In the genomic region with DNA sequence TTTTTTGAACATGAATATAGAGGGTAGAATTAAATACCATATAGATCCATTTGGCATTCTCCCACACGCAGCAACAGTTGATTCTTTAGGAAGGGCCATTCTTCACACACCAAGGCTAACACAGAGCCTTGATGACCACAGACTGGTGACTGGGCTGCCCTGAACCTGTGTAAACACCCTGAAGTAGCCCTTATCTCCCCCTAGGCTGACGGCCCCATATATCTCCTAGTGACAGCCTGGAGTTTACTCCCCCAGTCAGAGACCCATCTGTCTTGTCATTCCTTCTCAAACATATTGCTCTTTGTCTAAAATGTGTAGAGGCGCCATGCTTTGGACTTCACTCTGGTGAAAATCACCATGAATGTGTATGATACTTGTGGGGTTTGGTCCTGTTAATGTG, we compare ENCODE assay signal across 22 mouse cellular contexts.
DNase-seq lines count a peak whose midpoint lies in the region; ATAC-seq and TF ChIP-seq lines count a peak whose summit lies in the region.
"Had no signal": no experiment of that assay in that cellular context is flagged by ENCODE, and none has a peak within 500 bp of the region (broad histone marks: within the 10 kb centered on the region; RNA-seq: fewer than 3 reads in every experiment).

No protein-coding gene starts in this region.

- 63% methylated on average over 3 of the region's 3 CpGs for WGBS in heart, adult 2 months
- WGBS in intestine, embryonic 15.5 days, result 43% methylated on average over 3 of the region's 3 CpGs
- 45% methylated on average over 3 of the region's 3 CpGs for WGBS in intestine, embryonic 16.5 days
- 51% methylated on average over 3 of the region's 3 CpGs for WGBS in kidney, postnatal 0 days
- WGBS in limb, embryonic 10.5 days, result 44% methylated on average over 3 of the region's 3 CpGs

- no peaks in the 10 kb centered on the region for H3K9me3 ChIP-seq in intestine, embryonic 15.5 days
- H3K9me3 ChIP-seq in intestine, embryonic 16.5 days (ENCODE audit: control insufficient read depth, low read length), result no peaks in the 10 kb centered on the region
- no peaks in the 10 kb centered on the region for H3K9me3 ChIP-seq in kidney, postnatal 0 days (replicated peaks; ENCODE audit: low read length)
- H3K9me3 ChIP-seq in limb, embryonic 10.5 days (replicated peaks), result no peaks in the 10 kb centered on the region
- H3K9me3 ChIP-seq: embryonic facial prominence, embryonic 12.5 days; forebrain, embryonic 15.5 days; hindbrain, embryonic 12.5 days had no signal

- no peaks in the 10 kb centered on the region for H3K79me2 ChIP-seq in heart, adult 2 months (replicated peaks; ENCODE audit: control insufficient read depth, insufficient read depth, low read length)

- no peaks in the 10 kb centered on the region for H3K36me3 ChIP-seq in heart, adult 2 months (ENCODE audit: control insufficient read depth, insufficient read depth, low read length)
- no peaks in the 10 kb centered on the region for H3K36me3 ChIP-seq in intestine, embryonic 15.5 days
- no peaks in the 10 kb centered on the region for H3K36me3 ChIP-seq in intestine, embryonic 16.5 days (ENCODE audit: control insufficient read depth, insufficient read depth, low read length)
- H3K36me3 ChIP-seq in kidney, postnatal 0 days (ENCODE audit: insufficient read depth, low read length), result no peaks in the 10 kb centered on the region
- no peaks in the 10 kb centered on the region for H3K36me3 ChIP-seq in limb, embryonic 10.5 days
- H3K36me3 ChIP-seq: embryonic facial prominence, embryonic 12.5 days; forebrain, embryonic 15.5 days; hindbrain, embryonic 12.5 days had no signal

- no peak overlapping the region for H3K4me2 ChIP-seq in intestine, embryonic 15.5 days (replicated peaks)
- no peak overlapping the region for H3K4me2 ChIP-seq in intestine, embryonic 16.5 days (ENCODE audit: low read depth, low read length)
- no peak overlapping the region for H3K4me2 ChIP-seq in kidney, postnatal 0 days (ENCODE audit: low read length)
- H3K4me2 ChIP-seq: embryonic facial prominence, embryonic 12.5 days; forebrain, embryonic 15.5 days; hindbrain, embryonic 12.5 days had no signal

- H3K27ac ChIP-seq in heart, adult 2 months, result no peak overlapping the region
- no peak overlapping the region for H3K27ac ChIP-seq in intestine, embryonic 15.5 days
- no peak overlapping the region for H3K27ac ChIP-seq in intestine, embryonic 16.5 days (ENCODE audit: low read length)
- no peak overlapping the region for H3K27ac ChIP-seq in kidney, postnatal 0 days
- H3K27ac ChIP-seq in limb, embryonic 10.5 days, result 0 out of 2 replicates have a peak overlapping the region, but pooled peaks have one; percentile 4
- H3K27ac ChIP-seq: embryonic facial prominence, embryonic 12.5 days; forebrain, embryonic 15.5 days; hindbrain, embryonic 12.5 days had no signal

- H3K9ac ChIP-seq in heart, adult 2 months (ENCODE audit: low read depth, low read length), result no peak overlapping the region
- H3K9ac ChIP-seq in intestine, embryonic 15.5 days, result no peak overlapping the region
- H3K9ac ChIP-seq in intestine, embryonic 16.5 days (ENCODE audit: low read depth, low read length), result no peak overlapping the region
- no peak overlapping the region for H3K9ac ChIP-seq in kidney, postnatal 0 days (ENCODE audit: low read depth, low read length)
- H3K9ac ChIP-seq: embryonic facial prominence, embryonic 12.5 days; forebrain, embryonic 15.5 days; hindbrain, embryonic 12.5 days had no signal

- TF ChIP-seq EP300 in heart, adult 2 months (IDR thresholded peaks at IDR 0.05; ENCODE audit: insufficient read depth, low read depth, low read length), result no peak

- ATAC-seq in intestine, embryonic 15.5 days, result peak; percentile 69; the same call in 1 of the 2 replicates
- ATAC-seq in intestine, embryonic 16.5 days, result no peak
- peak; percentile 73; the same call in 1 of the 2 replicates for ATAC-seq in kidney, postnatal 0 days (replicated peaks; ENCODE audit: low FRiP score, low read depth)
- ATAC-seq: activated CD4-positive, CD25-positive, alpha-beta regulatory T cell, adult 4 months; forebrain, embryonic 15.5 days; hindbrain, embryonic 16.5 days; inflammation-experienced regulatory T-cells, adult 6 months; Patski had no signal

- intact Hi-C loops in heart, adult 2 months (cut with DNase I), result no loop called here
- intact Hi-C loops in left cerebral cortex, postnatal 14 days (cut with DNase I), result no loop called here

- peak; percentile 48 for DNase-seq in heart, adult 11 months
- DNase-seq in heart, adult 2 months, result no peak
- no peak for DNase-seq in kidney, postnatal 0 days (ENCODE audit: low spot score)
- no peak for DNase-seq in kidney, postnatal 10 days
- DNase-seq in limb, embryonic 10.5 days (ENCODE audit: low spot score), result no peak
- no peak for DNase-seq in left cerebral cortex, postnatal 14 days (ENCODE audit: low spot score in 2 of 2)
- DNase-seq: adrenal gland, postnatal 14 days; cerebellum, adult 11-12 months; cerebellum, adult 9-10 months; cerebellum, postnatal 25 days; gastrocnemius, postnatal 10 days; heart, postnatal 4 days had no signal

- TF ChIP-seq CTCF in heart, adult 2 months (IDR thresholded peaks at IDR 0.05), result no peak
- no peak for TF ChIP-seq CTCF in kidney, postnatal 0 days (IDR thresholded peaks at IDR 0.05; ENCODE audit: low read depth)

- no peak for TF ChIP-seq POLR2A in heart, adult 2 months (IDR thresholded peaks at IDR 0.05; ENCODE audit: insufficient read depth, low read depth, low read length)

- H3K4me1 ChIP-seq in heart, adult 2 months (ENCODE audit: control insufficient read depth, insufficient read depth, low read length), result no peaks in the 10 kb centered on the region
- H3K4me1 ChIP-seq in intestine, embryonic 15.5 days (replicated peaks), result peaks cover 4% of the 10 kb centered on the region; the same call in 1 of the 2 replicates
- peaks cover 4% of the 10 kb centered on the region for H3K4me1 ChIP-seq in intestine, embryonic 16.5 days (ENCODE audit: control insufficient read depth, insufficient read depth, low read length)
- H3K4me1 ChIP-seq in kidney, postnatal 0 days (replicated peaks; ENCODE audit: insufficient read depth, low read length), result no peaks in the 10 kb centered on the region; the same call in 1 of the 2 replicates
- H3K4me1 ChIP-seq in limb, embryonic 10.5 days, result peaks cover 22% of the 10 kb centered on the region

- no peaks in the 10 kb centered on the region for H3K27me3 ChIP-seq in heart, adult 2 months (ENCODE audit: control insufficient read depth, insufficient read depth, low read length)
- no peaks in the 10 kb centered on the region for H3K27me3 ChIP-seq in intestine, embryonic 15.5 days (replicated peaks)
- no peaks in the 10 kb centered on the region for H3K27me3 ChIP-seq in intestine, embryonic 16.5 days (replicated peaks; ENCODE audit: control insufficient read depth, insufficient read depth, low read length)
- H3K27me3 ChIP-seq in kidney, postnatal 0 days (ENCODE audit: insufficient read depth, low read length), result no peaks in the 10 kb centered on the region
- H3K27me3 ChIP-seq in limb, embryonic 10.5 days (ENCODE audit: low read depth, poor library complexity, severe bottlenecking), result no peaks in the 10 kb centered on the region
- H3K27me3 ChIP-seq: CH12.LX; embryonic facial prominence, embryonic 12.5 days; forebrain, embryonic 15.5 days; hindbrain, embryonic 12.5 days; Patski had no signal

- no peak overlapping the region for H3K4me3 ChIP-seq in heart, adult 2 months
- no peak overlapping the region for H3K4me3 ChIP-seq in intestine, embryonic 15.5 days (replicated peaks)
- no peak overlapping the region for H3K4me3 ChIP-seq in intestine, embryonic 16.5 days (ENCODE audit: low read length)
- no peak overlapping the region for H3K4me3 ChIP-seq in kidney, postnatal 0 days (replicated peaks; ENCODE audit: low read depth, low read length)
- H3K4me3 ChIP-seq in limb, embryonic 10.5 days, result no peak overlapping the region
- H3K4me3 ChIP-seq: embryonic facial prominence, embryonic 12.5 days; forebrain, embryonic 15.5 days; hindbrain, embryonic 12.5 days had no signal
